28 mouse cellular contexts compared by ENCODE assay signal in genomic region chr16:63665897-63666464, GRCm38 (mm10).
DNase-seq lines count a peak whose midpoint lies in the region; ATAC-seq and TF ChIP-seq lines count a peak whose summit lies in the region.
"Had no signal": no experiment of that assay in that cellular context is flagged by ENCODE, and none has a peak within 500 bp of the region (broad histone marks: within the 10 kb centered on the region; RNA-seq: fewer than 3 reads in every experiment).

No protein-coding gene starts in this region.

- H3K9me3 ChIP-seq in embryonic facial prominence, embryonic 12.5 days = no peaks in the 10 kb centered on the region
- H3K9me3 ChIP-seq in embryonic facial prominence, embryonic 10.5 days = no peaks in the 10 kb centered on the region
- no peaks in the 10 kb centered on the region for H3K9me3 ChIP-seq in lung, embryonic 14.5 days (ENCODE audit: low read depth, low read length)
- no peaks in the 10 kb centered on the region for H3K9me3 ChIP-seq in lung, postnatal 0 days (ENCODE audit: low read length)
- no peaks in the 10 kb centered on the region for H3K9me3 ChIP-seq in embryonic facial prominence, embryonic 14.5 days (ENCODE audit: control insufficient read depth, low read length)
- H3K9me3 ChIP-seq: forebrain, embryonic 10.5 days; forebrain, embryonic 13.5 days; heart, embryonic 12.5 days; heart, embryonic 15.5 days; hindbrain, embryonic 10.5 days; hindbrain, embryonic 13.5 days had no signal

- no peaks in the 10 kb centered on the region for H3K27me3 ChIP-seq in embryonic facial prominence, embryonic 12.5 days
- H3K27me3 ChIP-seq in embryonic facial prominence, embryonic 10.5 days (replicated peaks; ENCODE audit: low read depth, poor library complexity, severe bottlenecking) = no peaks in the 10 kb centered on the region
- H3K27me3 ChIP-seq in lung, embryonic 14.5 days (ENCODE audit: insufficient read depth, low read length) = no peaks in the 10 kb centered on the region
- H3K27me3 ChIP-seq in lung, postnatal 0 days (replicated peaks; ENCODE audit: insufficient read depth, low read length) = no peaks in the 10 kb centered on the region
- H3K27me3 ChIP-seq in embryonic facial prominence, embryonic 14.5 days (replicated peaks; ENCODE audit: control insufficient read depth, insufficient read depth, low read length) = no peaks in the 10 kb centered on the region
- H3K27me3 ChIP-seq: forebrain, embryonic 13.5 days; heart, embryonic 12.5 days; heart, embryonic 15.5 days; hindbrain, embryonic 13.5 days had no signal

- DNase-seq in embryonic facial prominence, embryonic 10.5 days (ENCODE audit: low spot score) = no peak
- peak; percentile 84 for DNase-seq in lung, embryonic 14.5 days
- DNase-seq in lung, postnatal 25 days (ENCODE audit: low spot score) = no peak
- peak; percentile 9 for DNase-seq in lung, postnatal 0 days (ENCODE audit: low spot score)
- no peak for DNase-seq in lung, postnatal 36 days
- peak; percentile 45 for DNase-seq in embryonic facial prominence, embryonic 14.5 days (ENCODE audit: low spot score)
- no peak for DNase-seq in urinary bladder, postnatal 14 days (ENCODE audit: low spot score)
- DNase-seq: adrenal gland, adult 8-10 months; adrenal gland, postnatal 25 days; cerebellum, adult 11-12 months; cerebellum, adult 8-10 months; cerebellum, postnatal 10 days; cerebellum, postnatal 36 days; embryo, embryonic 11 days; gastrocnemius, postnatal 25 days; heart, adult 18-20 months; heart, postnatal 10 days; heart, postnatal 36 days had no signal

- no peak overlapping the region for H3K4me2 ChIP-seq in embryonic facial prominence, embryonic 12.5 days (replicated peaks)
- H3K4me2 ChIP-seq in lung, embryonic 14.5 days = no peak overlapping the region
- no peak overlapping the region for H3K4me2 ChIP-seq in lung, postnatal 0 days (replicated peaks; ENCODE audit: low read depth, low read length)
- H3K4me2 ChIP-seq in embryonic facial prominence, embryonic 14.5 days (ENCODE audit: low read depth, low read length) = no peak overlapping the region
- H3K4me2 ChIP-seq: forebrain, embryonic 13.5 days; heart, embryonic 12.5 days; heart, embryonic 15.5 days; hindbrain, embryonic 13.5 days had no signal

- TF ChIP-seq CTCF in lung, embryonic 14.5 days (IDR thresholded peaks at IDR 0.05; ENCODE audit: low read depth) = no peak
- no peak for TF ChIP-seq CTCF in lung, postnatal 0 days (IDR thresholded peaks at IDR 0.05)

- no peak for ATAC-seq in embryonic facial prominence, embryonic 12.5 days (ENCODE audit: insufficient number of reproducible peaks, insufficient read depth, low FRiP score, low TSS enrichment)
- peak; percentile 81 for ATAC-seq in lung, embryonic 14.5 days (ENCODE audit: insufficient read depth)
- ATAC-seq in lung, postnatal 0 days = no peak; the same call in 1 of the 2 replicates
- ATAC-seq in embryonic facial prominence, embryonic 14.5 days (ENCODE audit: low read depth) = no peak
- ATAC-seq: activated CD4-positive, CD25-positive, alpha-beta regulatory T cell, adult 4 months; forebrain, embryonic 13.5 days; forebrain, embryonic 16.5 days; hindbrain, embryonic 16.5 days had no signal

- H3K4me3 ChIP-seq in embryonic facial prominence, embryonic 12.5 days = no peak overlapping the region
- H3K4me3 ChIP-seq in embryonic facial prominence, embryonic 10.5 days = no peak overlapping the region
- H3K4me3 ChIP-seq in lung, embryonic 14.5 days (ENCODE audit: low read depth, low read length) = no peak overlapping the region
- H3K4me3 ChIP-seq in lung, postnatal 0 days (ENCODE audit: low read depth, low read length) = no peak overlapping the region
- no peak overlapping the region for H3K4me3 ChIP-seq in embryonic facial prominence, embryonic 14.5 days (ENCODE audit: low read depth, low read length)
- H3K4me3 ChIP-seq: forebrain, embryonic 10.5 days; forebrain, embryonic 13.5 days; heart, embryonic 12.5 days; heart, embryonic 15.5 days; hindbrain, embryonic 10.5 days; hindbrain, embryonic 13.5 days had no signal

- no peak overlapping the region for H3K9ac ChIP-seq in embryonic facial prominence, embryonic 12.5 days
- no peak overlapping the region for H3K9ac ChIP-seq in lung, embryonic 14.5 days
- no peak overlapping the region for H3K9ac ChIP-seq in lung, postnatal 0 days (replicated peaks; ENCODE audit: low read depth)
- no peak overlapping the region for H3K9ac ChIP-seq in embryonic facial prominence, embryonic 14.5 days (ENCODE audit: low read depth, low read length)
- H3K9ac ChIP-seq: forebrain, embryonic 13.5 days; heart, embryonic 12.5 days; heart, embryonic 15.5 days; hindbrain, embryonic 13.5 days had no signal

- no peaks in the 10 kb centered on the region for H3K4me1 ChIP-seq in embryonic facial prominence, embryonic 12.5 days
- H3K4me1 ChIP-seq in embryonic facial prominence, embryonic 10.5 days = peaks cover 10% of the 10 kb centered on the region; the same call in 1 of the 2 replicates
- H3K4me1 ChIP-seq in lung, embryonic 14.5 days (ENCODE audit: insufficient read depth) = no peaks in the 10 kb centered on the region
- no peaks in the 10 kb centered on the region for H3K4me1 ChIP-seq in lung, postnatal 0 days (ENCODE audit: insufficient read depth, low read depth, low read length)
- peaks cover 3% of the 10 kb centered on the region; the same call in 1 of the 2 replicates for H3K4me1 ChIP-seq in embryonic facial prominence, embryonic 14.5 days (ENCODE audit: control insufficient read depth, insufficient read depth, low read length)
- H3K4me1 ChIP-seq: forebrain, embryonic 13.5 days; heart, embryonic 12.5 days; heart, embryonic 15.5 days; hindbrain, embryonic 10.5 days; hindbrain, embryonic 13.5 days had no signal

- H3K27ac ChIP-seq in embryonic facial prominence, embryonic 12.5 days = 0 out of 2 replicates have a peak overlapping the region, but pooled peaks have one; percentile 30
- H3K27ac ChIP-seq in embryonic facial prominence, embryonic 10.5 days (replicated peaks) = no peak overlapping the region
- no peak overlapping the region for H3K27ac ChIP-seq in lung, embryonic 14.5 days (ENCODE audit: low read depth)
- H3K27ac ChIP-seq in lung, postnatal 0 days (ENCODE audit: low read length) = no peak overlapping the region
- H3K27ac ChIP-seq in embryonic facial prominence, embryonic 14.5 days (replicated peaks; ENCODE audit: low read depth, low read length) = no peak overlapping the region
- H3K27ac ChIP-seq: forebrain, embryonic 10.5 days; forebrain, embryonic 13.5 days; heart, embryonic 15.5 days; hindbrain, embryonic 10.5 days; hindbrain, embryonic 13.5 days had no signal

- 34% methylated on average over 3 of the region's 3 CpGs for WGBS in embryonic facial prominence, embryonic 12.5 days
- 70% methylated on average over 3 of the region's 3 CpGs for WGBS in embryonic facial prominence, embryonic 10.5 days
- WGBS in lung, embryonic 14.5 days = 35% methylated on average over 3 of the region's 3 CpGs
- WGBS in lung, postnatal 0 days = 54% methylated on average over 3 of the region's 3 CpGs
- 31% methylated on average over 3 of the region's 3 CpGs for WGBS in embryonic facial prominence, embryonic 14.5 days

- H3K36me3 ChIP-seq in embryonic facial prominence, embryonic 12.5 days = no peaks in the 10 kb centered on the region
- no peaks in the 10 kb centered on the region for H3K36me3 ChIP-seq in embryonic facial prominence, embryonic 10.5 days (replicated peaks)
- H3K36me3 ChIP-seq in lung, embryonic 14.5 days (ENCODE audit: insufficient read depth) = no peaks in the 10 kb centered on the region
- H3K36me3 ChIP-seq in lung, postnatal 0 days (ENCODE audit: insufficient read depth, low read length) = no peaks in the 10 kb centered on the region
- H3K36me3 ChIP-seq in embryonic facial prominence, embryonic 14.5 days (ENCODE audit: control insufficient read depth, insufficient read depth, low read length) = no peaks in the 10 kb centered on the region
- H3K36me3 ChIP-seq: forebrain, embryonic 10.5 days; heart, embryonic 12.5 days; heart, embryonic 15.5 days; hindbrain, embryonic 10.5 days; hindbrain, embryonic 13.5 days had no signal

- TF ChIP-seq EP300 in lung, postnatal 0 days (IDR thresholded peaks at IDR 0.05) = no peak

Comparison
In these comparisons a context has a peak if more than half of its experiments do, and no peak if none do; other contexts are left out.
1. DNase-seq: peak in lung, embryonic 14.5 days (single experiment), lung, postnatal 0 days (single experiment) and embryonic facial prominence, embryonic 14.5 days (single experiment); none in embryonic facial prominence, embryonic 10.5 days (single experiment), lung, postnatal 25 days (single experiment), lung, postnatal 36 days (single experiment) and urinary bladder, postnatal 14 days (single experiment).